ENCODE assay signal across 22 mouse cellular contexts in the genomic region with DNA sequence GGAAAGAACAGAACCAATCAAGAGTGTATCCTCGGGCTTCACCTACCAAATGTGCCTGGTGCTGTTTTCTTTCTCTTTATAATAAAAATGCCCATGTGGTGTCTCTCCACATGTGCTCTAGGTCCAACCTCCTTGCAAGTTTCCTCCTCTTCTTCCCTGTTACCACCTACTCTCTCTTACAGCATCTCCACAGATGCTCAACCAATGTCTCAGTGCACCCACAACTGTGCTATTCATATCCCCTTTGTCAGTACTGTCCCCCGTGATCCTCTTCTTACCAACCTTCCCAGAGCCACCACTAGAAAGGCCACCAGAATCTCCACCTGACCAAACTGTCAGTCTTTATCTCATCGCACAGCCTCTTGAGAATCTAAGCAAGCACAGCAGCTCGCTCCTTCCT.
DNase-seq lines count a peak whose midpoint lies in the region; TF ChIP-seq lines count a peak whose summit lies in the region.
"Had no signal": no experiment of that assay in that cellular context is flagged by ENCODE, and none has a peak within 500 bp of the region (broad histone marks: within the 10 kb centered on the region; RNA-seq: fewer than 3 reads in every experiment).

No protein-coding gene starts in this region.

- peak; percentile 60 to 64 for DNase-seq in frontal cortex, adult 2 months (ENCODE audit: extremely low spot score in 1 of 2, low spot score in 1 of 2)
- no peak for DNase-seq in frontal cortex, postnatal 25 days (ENCODE audit: low spot score in 2 of 2)
- peak; percentile 52 to 53 for DNase-seq in left cerebral cortex, adult 9 months (ENCODE audit: low spot score in 2 of 2)
- DNase-seq in left cerebral cortex, postnatal 4 days, result no peak
- peak; percentile 79 for DNase-seq in brain, adult 2 months (ENCODE audit: low read depth, low spot score)
- DNase-seq in kidney, postnatal 14 days, result no peak
- DNase-seq in adrenal gland, postnatal 25 days, result no peak
- DNase-seq: adrenal gland, adult 2 months; adrenal gland, postnatal 14 days; cerebellum, adult 18-20 months; cerebellum, adult 9-10 months; cerebellum, postnatal 14 days; gastrocnemius, adult 2 months; gastrocnemius, postnatal 14 days; heart, adult 11 months had no signal

- H3K4me3 ChIP-seq in cortical plate, adult 2 months (ENCODE audit: insufficient read depth, low read length), result no peak overlapping the region
- H3K4me3 ChIP-seq: embryonic facial prominence, embryonic 12.5 days; embryonic facial prominence, embryonic 15.5 days; forebrain, embryonic 12.5 days; forebrain, embryonic 15.5 days; gastrocnemius, adult 2 months; hindbrain, embryonic 12.5 days; hindbrain, embryonic 15.5 days had no signal

- 0 out of 2 replicates have a peak, but pooled peaks cover 3% of the 10 kb centered on the region for H3K4me1 ChIP-seq in cortical plate, adult 2 months (ENCODE audit: control insufficient read depth, insufficient read depth, low read length)
- H3K4me1 ChIP-seq: embryonic facial prominence, embryonic 15.5 days; forebrain, embryonic 12.5 days; forebrain, embryonic 15.5 days; hindbrain, embryonic 12.5 days; hindbrain, embryonic 15.5 days had no signal

- intact Hi-C loops in left cerebral cortex, postnatal 4 days (cut with DNase I), result no loop called here

- peak overlapping the region; percentile 27 for H3K27ac ChIP-seq in cortical plate, adult 2 months (ENCODE audit: insufficient read depth, low read length)
- H3K27ac ChIP-seq: embryonic facial prominence, embryonic 12.5 days; embryonic facial prominence, embryonic 15.5 days; forebrain, embryonic 12.5 days; forebrain, embryonic 15.5 days; gastrocnemius, adult 2 months; hindbrain, embryonic 12.5 days; hindbrain, embryonic 15.5 days had no signal

- no peak for TF ChIP-seq CTCF in cortical plate, adult 2 months (IDR thresholded peaks at IDR 0.05; ENCODE audit: extremely low read depth, insufficient read depth, low read length)

- 0 out of 2 replicates have a peak, but pooled peaks have one; percentile 7 for TF ChIP-seq POLR2A in cortical plate, adult 2 months (IDR thresholded peaks at IDR 0.05; ENCODE audit: extremely low read depth, insufficient read depth, low read length)

Comparison
In these comparisons a context has a peak if more than half of its experiments do, and no peak if none do; other contexts are left out.
1. DNase-seq: peak in frontal cortex, adult 2 months (2 of 2), left cerebral cortex, adult 9 months (2 of 2) and brain, adult 2 months (single experiment); none in frontal cortex, postnatal 25 days (0 of 2), left cerebral cortex, postnatal 4 days (single experiment), kidney, postnatal 14 days (single experiment) and adrenal gland, postnatal 25 days (single experiment).